Mouse (Mus musculus) liver, embryonic 14.5 days (tissue): ENCODE measurements around the gene Elovl6.

Source experiments
- CTCF ChIP-seq: IDR thresholded peaks from 2 replicates; pipeline ENCODE4 v1.5.1; 2016; ENCODE audit warnings: antibody characterized with exemption, low read depth, control low read depth
- EP300 ChIP-seq: IDR thresholded peaks from 2 replicates; pipeline ENCODE4 v1.6.1; 2016; ENCODE audit warnings: antibody characterized with exemption, low read depth

DNA sequence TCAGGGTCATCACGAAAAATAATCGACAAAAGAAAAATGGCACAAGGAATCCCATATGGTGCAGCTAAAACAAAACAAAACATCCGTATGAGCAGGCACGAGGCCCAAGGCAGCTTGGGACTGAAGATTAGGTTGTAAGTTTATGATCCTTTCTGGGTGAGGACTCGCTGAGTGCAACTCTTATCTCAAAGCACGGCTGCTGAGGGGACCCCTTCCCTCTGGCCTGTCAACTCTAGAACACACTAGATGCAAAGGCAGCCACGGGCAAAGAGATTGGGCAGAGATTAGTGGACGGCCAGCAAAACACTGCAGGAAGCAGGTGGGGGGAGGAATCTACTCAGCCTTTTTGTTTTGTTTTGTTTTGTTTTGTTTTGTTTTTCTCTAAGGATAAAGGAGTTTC lies 101.4 kb downstream of the Elovl6 start:
- TF ChIP-seq CTCF (no peak), EP300 (no peak)
